Mouse (Mus musculus) intestine, embryonic 16.5 days (tissue): ENCODE results near the gene Bri3. TPM values are rescaled to one million over a fixed set of nuclear protein-coding genes. Genes with fewer than 3 reads are reported as not detected.
A peak's percentile ranks its signal among the peaks of the same experiment; 100 is the strongest.

Source experiments
- ATAC-seq: fragments of 200-750 bp; cut with Nextera tagmentation; 2 replicates; pipeline ENCODE4 v1.8.0; 2017; ENCODE audit warnings: moderate TSS enrichment, moderate library complexity
- H3K27ac ChIP-seq: fragments of 300-500 bp; sonication (generic); 2 replicates; pipeline ENCODE4 v1.5.1; 2014; ENCODE audit warnings: mild to moderate bottlenecking, low read length
- H3K27me3 ChIP-seq: fragments of 300-500 bp; sonication (generic); replicated peaks from 2 replicates; pipeline ENCODE4 v1.6.1; 2014; ENCODE audit warnings: low read length, control low read depth, mixed read lengths; ENCODE audit not compliant: control insufficient read depth, insufficient read depth
- H3K36me3 ChIP-seq: fragments of 300-500 bp; sonication (generic); 2 replicates; pipeline ENCODE4 v1.6.1; 2014; ENCODE audit warnings: low read length, control low read depth; ENCODE audit not compliant: control insufficient read depth, insufficient read depth
- H3K4me1 ChIP-seq: fragments of 300-500 bp; sonication (generic); 2 replicates; pipeline ENCODE4 v1.6.1; 2014; ENCODE audit warnings: low read length, control low read depth, mixed read lengths; ENCODE audit not compliant: control insufficient read depth, insufficient read depth
- H3K4me2 ChIP-seq: fragments of 300-500 bp; sonication (generic); 2 replicates; pipeline ENCODE4 v1.6.1; 2014; ENCODE audit warnings: low read depth, low read length, control low read depth
- H3K4me3 ChIP-seq: fragments of 300-500 bp; sonication (generic); 2 replicates; pipeline ENCODE4 v1.5.1; 2014; ENCODE audit warnings: mild to moderate bottlenecking, low read length
- H3K9ac ChIP-seq: fragments of 300-500 bp; sonication (generic); 2 replicates; pipeline ENCODE4 v1.6.1; 2014; ENCODE audit warnings: low read depth, low read length
- H3K9me3 ChIP-seq: fragments of 300-500 bp; sonication (generic); 2 replicates; pipeline ENCODE4 v1.6.1; 2016; ENCODE audit warnings: low read length, control low read depth; ENCODE audit not compliant: control insufficient read depth
- WGBS: fragments of 180-500 bp; shearing (Covaris S2); extraction: QIAGEN DNeasy Blood & Tissue Kit; methylation state at CpG from one replicate; pipeline ENCODE4 v1.1.7; 2014; 5-methylcytosine and 5-hydroxymethylcytosine counted together
- polyA plus RNA-seq: library from polyadenylated mRNA; unstranded; fragments of >200 nt; fragmentation: Nextera tagmentation; extraction: Ambion mirVana; gene quantifications from 2 replicates; pipeline ENCODE4 v1.2.1, GENCODE M21; 2015

Gene Bri3
- polyA plus RNA-seq, 1 experiment from 2014 or later, result 111 TPM

DNA sequence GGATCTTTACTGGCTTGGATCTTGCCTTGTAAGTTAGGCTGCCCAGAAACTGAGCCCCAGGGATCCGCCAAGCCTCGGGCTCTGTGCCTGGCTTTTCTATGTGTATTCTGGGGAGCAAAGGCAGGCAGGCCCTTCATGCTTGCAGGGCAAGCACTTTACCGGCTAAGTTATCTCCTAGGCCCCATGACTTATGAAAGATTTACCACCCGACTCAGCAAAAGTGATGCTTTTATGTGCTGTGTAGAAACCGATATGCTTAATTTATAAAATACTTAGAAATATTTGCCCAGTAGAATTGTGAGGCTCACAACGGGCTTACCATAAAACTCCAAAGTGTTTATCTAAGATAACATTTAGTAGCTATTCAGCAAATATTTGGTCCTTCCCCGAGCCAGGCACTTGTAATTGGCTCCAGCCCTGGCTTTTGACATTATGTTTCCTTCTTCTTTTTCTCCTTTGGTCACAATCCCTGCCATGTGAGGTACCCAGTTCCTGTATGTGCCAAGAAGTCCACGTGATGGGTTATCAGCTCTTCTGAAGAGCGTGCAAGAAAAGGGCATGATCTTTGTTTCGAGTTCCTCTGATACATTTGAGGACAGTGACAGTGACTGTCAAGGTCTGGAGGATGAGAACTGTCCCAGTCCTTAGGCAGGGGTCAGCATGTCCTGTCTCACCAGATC, 3.8 kb downstream of the Bri3 start:
- H3K4me1 ChIP-seq, result peaks cover 6% of the 10 kb centered on the region; the same call in 1 of the 2 replicates
- no peak overlapping the region for H3K4me3 ChIP-seq
- H3K9me3 ChIP-seq, result 0 out of 2 replicates have a peak, but pooled peaks cover 5% of the 10 kb centered on the region
- peak overlapping the region; percentile 23 for H3K27ac ChIP-seq
- H3K36me3 ChIP-seq, result no peaks in the 10 kb centered on the region
- no peak overlapping the region for H3K9ac ChIP-seq
- 39% methylated on average over 10 of the region's 10 CpGs for WGBS
- H3K4me2 ChIP-seq, result no peak overlapping the region
- no peaks in the 10 kb centered on the region for H3K27me3 ChIP-seq
- ATAC-seq, result peak; percentile 66

GRCm38 (mm10) chr5:144249871-144250270, 5.6 kb downstream of the Bri3 start:
- no peak overlapping the region for H3K27ac ChIP-seq
- H3K4me2 ChIP-seq, result no peak overlapping the region
- no peak overlapping the region for H3K4me3 ChIP-seq
- ATAC-seq, result no peak
- H3K27me3 ChIP-seq, result no peaks in the 10 kb centered on the region
- 0 out of 2 replicates have a peak, but pooled peaks cover 5% of the 10 kb centered on the region for H3K9me3 ChIP-seq
- no peak overlapping the region for H3K9ac ChIP-seq
- peaks cover 10% of the 10 kb centered on the region; the same call in 1 of the 2 replicates for H3K4me1 ChIP-seq
- no peaks in the 10 kb centered on the region for H3K36me3 ChIP-seq
- 83% methylated on average over 3 of the region's 3 CpGs for WGBS

DNA sequence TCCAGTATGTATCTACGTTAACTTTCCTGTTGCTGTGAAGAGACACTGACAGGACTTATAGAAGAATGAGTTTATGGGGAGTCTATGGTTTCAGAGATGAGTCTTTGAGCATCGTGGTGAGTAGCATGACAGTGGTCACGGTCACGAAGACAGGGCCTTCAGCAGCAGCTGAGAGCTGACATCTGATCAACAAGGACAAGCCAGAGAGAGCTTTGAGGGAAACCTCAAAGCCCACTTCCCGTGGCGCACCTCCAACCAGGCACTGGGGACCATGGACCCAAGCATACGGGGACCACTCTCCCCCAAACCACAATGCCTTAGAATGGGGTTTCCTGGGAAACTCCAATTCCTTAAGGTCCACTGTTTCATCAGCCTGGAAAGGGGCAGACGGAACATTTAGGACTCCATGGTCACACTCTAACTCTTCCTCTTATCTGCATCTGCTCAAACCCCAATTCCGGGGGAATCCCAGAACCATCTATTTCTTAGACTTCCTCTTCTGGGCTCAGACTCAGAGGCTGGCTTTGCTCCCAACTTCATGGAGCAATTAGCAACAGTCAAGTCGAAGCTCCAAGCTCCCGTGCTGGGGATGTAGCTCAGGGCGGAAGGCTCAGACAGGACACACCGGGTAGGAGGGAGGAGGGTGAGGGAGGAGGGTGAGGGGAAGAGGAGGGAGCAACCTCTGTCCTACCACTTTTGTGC, 7.8 kb downstream of the Bri3 start:
- H3K9ac ChIP-seq, result no peak overlapping the region
- no peak overlapping the region for H3K4me2 ChIP-seq
- H3K36me3 ChIP-seq, result no peaks in the 10 kb centered on the region
- H3K4me3 ChIP-seq, result no peak overlapping the region
- H3K9me3 ChIP-seq, result 0 out of 2 replicates have a peak, but pooled peaks cover 5% of the 10 kb centered on the region
- WGBS, result 89% methylated on average over 13 of the region's 13 CpGs
- peaks cover 13% of the 10 kb centered on the region for H3K4me1 ChIP-seq
- no peak for ATAC-seq
- H3K27me3 ChIP-seq, result no peaks in the 10 kb centered on the region
- no peak overlapping the region for H3K27ac ChIP-seq

GRCm38 (mm10) chr5:144253212-144253611, 9.0 kb downstream of the Bri3 start:
- no peak for ATAC-seq
- H3K27ac ChIP-seq, result no peak overlapping the region
- 70% methylated on average over 4 of the region's 4 CpGs for WGBS
- H3K9me3 ChIP-seq, result 0 out of 2 replicates have a peak, but pooled peaks cover 5% of the 10 kb centered on the region
- H3K4me1 ChIP-seq, result peaks cover 22% of the 10 kb centered on the region
- no peaks in the 10 kb centered on the region for H3K27me3 ChIP-seq
- H3K4me2 ChIP-seq, result no peak overlapping the region
- H3K36me3 ChIP-seq, result no peaks in the 10 kb centered on the region
- H3K4me3 ChIP-seq, result no peak overlapping the region
- no peak overlapping the region for H3K9ac ChIP-seq

GRCm38 (mm10) chr5:144254122-144254810, 10.0 kb downstream of the Bri3 start:
- 51% methylated on average over 16 of the region's 16 CpGs for WGBS
- Histone ChIP-seq H3K36me3 (no peaks in the 10 kb centered on the region), H3K27ac (peak overlapping the region; percentile 69), H3K4me3 (peak overlapping the region; percentile 99), H3K4me1 (peaks cover 33% of the 10 kb centered on the region), H3K27me3 (no peaks in the 10 kb centered on the region), H3K9ac (no peak overlapping the region), H3K9me3 (0 out of 2 replicates have a peak, but pooled peaks cover 5% of the 10 kb centered on the region), H3K4me2 (peak overlapping the region; percentile 53)
- peak; percentile 79 for ATAC-seq

DNA sequence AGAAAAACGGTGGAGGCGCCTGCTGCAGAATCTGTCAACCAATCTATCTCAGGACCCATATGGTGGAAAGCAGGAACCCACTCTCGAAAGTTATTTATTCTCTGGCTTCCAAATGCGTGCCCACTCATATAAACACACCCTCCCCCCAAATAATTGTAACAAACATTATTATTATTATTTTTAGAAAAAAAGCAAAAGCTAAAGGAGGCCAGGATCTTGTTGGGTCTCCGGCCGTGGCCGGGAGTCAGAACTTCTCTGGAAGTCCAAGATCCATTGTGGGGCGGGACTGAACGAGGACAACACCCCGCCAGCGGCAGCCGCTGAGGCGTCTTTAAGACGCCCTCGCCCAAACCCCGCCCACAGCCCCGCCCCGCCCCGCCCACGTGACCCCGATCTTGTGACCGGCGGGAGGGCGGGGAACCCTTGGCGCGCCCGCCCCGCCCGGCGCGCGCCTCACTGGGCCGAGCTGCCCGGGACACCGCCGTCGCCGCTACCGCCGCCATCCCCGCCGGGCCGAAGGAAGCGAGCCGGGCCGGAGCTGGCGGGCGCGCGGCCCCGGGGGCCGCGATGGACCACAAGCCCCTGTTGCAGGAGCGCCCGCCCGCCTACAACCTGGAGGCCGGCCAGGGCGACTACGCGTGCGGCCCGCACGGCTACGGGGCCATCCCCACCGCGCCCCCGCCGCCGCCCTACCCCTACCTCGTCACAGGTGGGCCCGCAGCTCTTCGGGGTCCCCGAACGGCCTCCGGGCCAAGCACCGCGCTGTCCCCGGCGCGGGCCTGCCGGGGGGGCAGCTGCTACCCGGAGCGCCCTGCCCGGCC, 10.8 kb downstream of the Bri3 start:
- ATAC-seq, result peak; percentile 81
- peak overlapping the region; percentile 99 for H3K4me3 ChIP-seq
- H3K4me2 ChIP-seq, result peak overlapping the region; percentile 83
- H3K36me3 ChIP-seq, result 0 out of 2 replicates have a peak, but pooled peaks cover under 1% of the 10 kb centered on the region
- H3K9ac ChIP-seq, result peak overlapping the region; percentile 97
- peaks cover 38% of the 10 kb centered on the region for H3K4me1 ChIP-seq
- peak overlapping the region; percentile 93 for H3K27ac ChIP-seq
- H3K27me3 ChIP-seq, result no peaks in the 10 kb centered on the region
- 0 out of 2 replicates have a peak, but pooled peaks cover 2% of the 10 kb centered on the region for H3K9me3 ChIP-seq
- WGBS, result under 1% methylated on average over 60 of the region's 84 CpGs

- no peaks in the 10 kb centered on the region for H3K9me3 ChIP-seq
- peak overlapping the region; percentile 93 for H3K27ac ChIP-seq
- peak overlapping the region; percentile 83 for H3K4me2 ChIP-seq
- H3K4me1 ChIP-seq, result peaks cover 38% of the 10 kb centered on the region
- ATAC-seq, result peak; percentile 7
- H3K36me3 ChIP-seq, result 0 out of 2 replicates have a peak, but pooled peaks cover 4% of the 10 kb centered on the region
- no peaks in the 10 kb centered on the region for H3K27me3 ChIP-seq
- H3K9ac ChIP-seq, result peak overlapping the region; percentile 97
- WGBS, result under 1% methylated on average over 36 of the region's 40 CpGs
- peak overlapping the region; percentile 99 for H3K4me3 ChIP-seq
These were observed 11.6 kb downstream of the Bri3 start for GRCm38 (mm10) chr5:144255632-144256540.

DNA sequence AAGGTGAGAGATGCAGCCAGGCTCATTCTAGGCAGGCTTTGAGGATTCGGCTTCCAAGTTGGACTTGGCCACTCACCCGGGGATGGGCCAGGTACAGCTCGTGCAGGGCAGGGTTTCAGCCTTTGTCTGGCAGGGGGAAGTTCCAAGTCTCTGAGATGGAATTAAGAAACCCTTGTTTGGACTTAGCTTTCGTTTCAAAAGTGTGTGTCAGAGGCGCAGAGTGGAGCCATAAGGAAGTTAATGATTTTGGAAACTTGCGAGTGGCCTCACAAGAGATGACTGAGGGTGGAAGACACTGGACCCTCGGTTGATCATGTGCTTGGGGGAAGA, 12.3 kb downstream of the Bri3 start:
- Histone ChIP-seq H3K4me2 (peak overlapping the region; percentile 83), H3K9me3 (no peaks in the 10 kb centered on the region), H3K4me1 (peaks cover 41% of the 10 kb centered on the region), H3K27ac (peak overlapping the region; percentile 93), H3K4me3 (peak overlapping the region; percentile 99), H3K27me3 (no peaks in the 10 kb centered on the region), H3K36me3 (0 out of 2 replicates have a peak, but pooled peaks cover 6% of the 10 kb centered on the region), H3K9ac (peak overlapping the region; percentile 97)
- WGBS, result 8% methylated on average over 7 of the region's 7 CpGs
- ATAC-seq, result no peak
